Mouse (Mus musculus) embryonic fibroblast, embryonic 13.5 days (primary cell): ENCODE measurements around the gene Gmds.

Experiments
- CTCF ChIP-seq: IDR thresholded peaks from 2 replicates; pipeline ENCODE4 v1.5.1; 2011; ENCODE audit warnings: mild to moderate bottlenecking, control low read depth, low read length, moderate library complexity, borderline replicate concordance; ENCODE audit not compliant: insufficient read depth
- POLR2A ChIP-seq: IDR thresholded peaks from 2 replicates; pipeline ENCODE4 v1.6.1; 2011; ENCODE audit warnings: low read depth, mild to moderate bottlenecking, control low read depth, low read length, moderate library complexity

DNA sequence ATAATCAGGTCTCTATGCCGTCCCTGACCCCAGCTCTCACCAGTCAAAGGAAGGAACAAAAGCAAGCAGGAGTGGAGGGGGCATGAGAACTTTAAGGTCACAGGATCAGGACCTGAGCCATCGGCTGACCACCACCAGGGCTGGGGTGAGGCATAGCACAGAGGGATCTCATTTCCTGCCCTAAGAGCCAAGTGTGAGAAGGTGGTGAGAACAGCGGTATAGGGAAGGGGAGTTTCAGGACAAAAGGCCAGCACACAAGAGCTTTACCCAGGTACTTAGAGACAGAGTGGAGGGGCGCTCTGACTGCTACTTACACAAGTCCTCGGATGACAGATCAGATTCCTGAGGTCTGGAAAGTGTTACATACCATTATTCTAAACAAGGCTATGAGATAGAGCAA, 426.6 kb downstream of the Gmds start:
- TF ChIP-seq CTCF, result no peak
- TF ChIP-seq POLR2A, result no peak
